Mouse (Mus musculus): Measurements from ENCODE around the gene Rap1gap2.

Gene Rap1gap2

DNA sequence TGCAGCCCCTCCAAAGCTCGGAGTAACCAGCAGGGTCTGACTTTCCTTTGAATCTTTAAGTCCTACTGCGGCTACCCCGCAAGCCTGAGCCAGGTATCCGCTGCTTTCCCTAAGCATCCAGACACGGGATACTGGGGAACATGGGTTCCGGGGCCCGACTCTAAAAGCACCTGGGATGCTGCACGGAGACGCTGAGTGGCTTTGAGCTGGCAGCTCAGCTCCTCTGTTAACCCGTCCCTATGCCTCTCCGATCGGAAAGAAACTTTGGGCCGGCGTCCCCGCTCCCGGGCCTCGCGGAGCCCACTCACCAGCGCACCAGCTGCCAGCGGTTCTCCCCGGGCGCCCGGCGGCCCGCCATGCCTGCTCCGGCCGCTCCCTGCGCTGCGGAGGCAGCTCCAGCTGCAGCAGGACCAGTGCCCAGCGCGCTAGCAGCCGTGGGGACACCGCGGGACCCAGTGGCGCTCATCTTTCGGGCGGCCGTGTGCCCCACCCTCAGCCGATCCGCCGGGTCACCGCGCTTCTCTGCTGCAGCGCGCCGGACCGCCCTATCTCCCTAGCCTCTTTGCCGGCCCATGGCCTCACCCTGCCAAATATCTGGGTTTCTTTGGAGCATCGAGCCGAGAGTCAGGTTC, at the start of gene Rap1gap2:
Gene Rap1gap2 (minus strand): TSS at position 371 of the 632 bp plus-strand sequence.
- peak; percentile 21 for DNase-seq (ENCODE audit: low spot score)

- no peak for DNase-seq (ENCODE audit: low spot score)
These were observed 49.6 kb upstream of the Rap1gap2 start for GRCm38 (mm10) chr11:74660336-74660735.

GRCm38 (mm10) chr11:74655941-74656340, 45.2 kb upstream of the Rap1gap2 start:
- DNase-seq (ENCODE audit: low spot score) = no peak

DNA sequence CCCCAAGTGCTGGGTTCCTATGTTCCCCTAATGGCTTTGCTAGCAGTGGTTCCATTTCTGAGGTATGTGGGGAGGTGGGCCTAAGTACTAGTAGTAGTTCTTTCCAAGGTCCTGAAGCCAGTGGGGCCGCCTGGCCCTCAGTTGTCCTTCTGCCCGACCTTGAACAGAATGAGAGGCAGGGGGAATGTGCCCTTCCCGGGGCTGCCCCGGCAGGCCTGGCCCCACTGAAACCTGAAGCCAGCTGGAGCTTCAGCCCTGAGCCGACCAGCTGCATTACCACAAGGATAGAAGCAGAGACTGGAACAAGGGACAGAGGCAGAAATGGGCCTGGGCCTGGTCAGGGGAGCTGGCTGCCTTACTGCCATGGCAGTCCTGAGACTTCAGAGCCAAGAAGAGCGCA, 42.7 kb upstream of the Rap1gap2 start:
- peak; percentile 68 for DNase-seq (ENCODE audit: low spot score)

DNA sequence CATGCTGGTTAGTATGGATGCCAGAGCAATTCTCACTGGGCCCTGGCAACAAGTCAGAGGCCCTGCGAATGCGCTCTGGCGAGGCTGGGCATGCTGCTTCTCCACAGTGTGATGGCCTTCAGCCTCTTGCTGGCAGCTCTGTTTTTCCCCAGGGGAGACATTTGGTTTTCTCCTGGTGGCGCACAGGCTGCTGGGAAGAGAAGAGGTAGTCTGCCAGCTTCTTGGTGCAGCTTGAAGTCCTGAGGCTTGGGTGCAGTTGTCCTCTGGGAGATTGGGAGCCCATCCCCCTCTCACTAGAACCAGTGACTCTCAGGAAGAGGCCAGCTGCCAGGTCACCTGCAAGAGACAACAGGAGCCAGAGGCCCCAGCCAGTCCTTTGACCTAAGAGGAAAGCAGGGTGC, 42.1 kb upstream of the Rap1gap2 start:
- peak; percentile 68 for DNase-seq (ENCODE audit: low spot score)

DNA sequence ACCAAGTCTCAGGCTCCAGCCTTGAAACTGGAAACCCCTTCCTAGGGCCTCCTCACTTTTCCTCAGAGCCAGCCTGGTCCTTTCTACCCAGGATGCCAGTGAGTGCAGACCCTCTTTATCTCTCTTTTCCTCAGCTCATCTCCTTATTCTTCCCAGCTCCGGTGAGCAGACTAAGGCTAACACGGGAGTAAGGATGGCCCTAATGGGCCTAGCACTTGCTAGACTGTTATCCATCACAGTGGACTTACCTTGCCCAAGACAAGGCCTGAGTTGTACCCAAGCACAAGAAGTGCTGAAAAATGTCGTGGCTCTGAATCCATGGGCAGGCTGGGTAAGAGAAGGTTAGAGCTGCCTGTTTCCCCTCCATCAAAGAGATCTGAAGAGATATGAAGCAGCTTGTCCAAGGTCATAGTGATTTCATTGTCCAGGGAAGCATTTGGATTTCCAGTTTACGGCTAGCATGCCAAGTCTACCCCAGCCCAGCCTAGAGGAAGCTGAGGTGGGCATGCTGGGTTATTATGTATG, 39.9 kb upstream of the Rap1gap2 start:
- no peak for DNase-seq (ENCODE audit: low spot score)

DNA sequence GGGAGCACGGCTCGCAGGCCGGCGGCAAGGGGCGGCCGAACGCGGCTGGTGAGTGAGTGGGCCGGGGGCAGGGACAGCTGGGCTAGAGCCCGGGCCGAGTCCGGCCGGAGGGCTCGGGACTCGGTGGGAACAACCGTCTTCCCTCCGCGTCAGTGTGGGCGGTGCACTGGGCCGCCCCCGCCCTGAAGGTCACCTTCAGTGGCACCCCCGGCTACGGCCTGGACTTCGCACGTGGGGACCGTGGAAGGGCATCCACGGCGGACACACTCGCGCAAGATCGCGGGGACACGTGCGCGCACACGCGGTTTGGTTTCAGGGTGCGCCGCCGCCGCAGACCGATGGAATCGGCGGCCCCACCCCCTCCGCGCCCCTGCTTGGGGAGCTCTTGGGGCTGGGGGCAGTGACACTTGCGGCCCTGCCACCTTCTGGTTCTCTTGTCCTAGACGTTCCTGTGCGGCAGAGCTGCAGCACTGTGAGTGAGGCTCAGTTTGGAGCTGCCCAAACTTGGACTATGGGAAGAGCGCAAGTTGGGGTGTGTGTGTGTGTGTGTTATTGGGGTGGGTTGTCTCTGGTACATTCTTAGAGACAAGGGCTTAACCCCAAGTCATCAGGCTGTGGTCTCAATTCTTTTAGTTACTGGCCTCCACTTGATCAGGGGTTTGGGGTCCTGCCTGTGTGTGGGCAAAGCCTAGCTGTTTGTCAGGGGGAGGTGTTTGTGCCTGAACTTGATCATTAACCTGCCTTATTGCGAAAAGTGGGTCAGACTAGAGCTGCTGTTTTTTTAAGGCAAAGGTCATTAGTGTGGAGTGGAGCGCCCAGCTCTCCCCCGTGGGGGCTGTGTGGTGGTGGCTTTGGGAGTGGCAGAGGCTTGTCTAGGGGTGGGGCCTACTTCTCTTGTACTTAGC, 39.2 kb upstream of the Rap1gap2 start:
- DNase-seq (ENCODE audit: low spot score) = peak; percentile 34

- DNase-seq (ENCODE audit: low spot score) = peak; percentile 99
These were observed 38.5 kb upstream of the Rap1gap2 start, which contains the start of gene Cluh for GRCm38 (mm10) chr11:74649095-74649646. Cluh (plus strand) TSS chr11:74649495.

GRCm38 (mm10) chr11:74648676-74649075, 38.0 kb upstream of the Rap1gap2 start:
- DNase-seq (ENCODE audit: low spot score) = no peak

DNA sequence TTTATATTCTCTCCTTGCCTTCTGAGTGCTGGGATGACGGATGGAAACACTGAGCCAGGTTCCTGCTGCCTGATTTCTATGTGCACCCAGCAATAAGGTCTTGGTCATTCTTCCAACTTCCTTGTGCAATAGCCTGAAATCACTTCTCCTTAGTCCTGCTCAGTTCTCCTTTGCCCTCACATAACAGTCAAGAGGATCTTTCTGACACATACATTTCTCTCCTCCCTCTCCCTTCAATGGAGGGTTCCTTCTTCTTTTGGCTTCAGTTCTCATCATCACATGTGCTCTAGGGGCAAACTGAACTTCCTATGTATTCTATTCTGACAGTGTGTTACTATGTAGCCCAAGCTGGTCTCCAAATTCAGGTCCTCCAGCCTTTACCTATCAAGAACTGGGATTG, 37.3 kb upstream of the Rap1gap2 start:
- DNase-seq (ENCODE audit: low spot score) = no peak

DNA sequence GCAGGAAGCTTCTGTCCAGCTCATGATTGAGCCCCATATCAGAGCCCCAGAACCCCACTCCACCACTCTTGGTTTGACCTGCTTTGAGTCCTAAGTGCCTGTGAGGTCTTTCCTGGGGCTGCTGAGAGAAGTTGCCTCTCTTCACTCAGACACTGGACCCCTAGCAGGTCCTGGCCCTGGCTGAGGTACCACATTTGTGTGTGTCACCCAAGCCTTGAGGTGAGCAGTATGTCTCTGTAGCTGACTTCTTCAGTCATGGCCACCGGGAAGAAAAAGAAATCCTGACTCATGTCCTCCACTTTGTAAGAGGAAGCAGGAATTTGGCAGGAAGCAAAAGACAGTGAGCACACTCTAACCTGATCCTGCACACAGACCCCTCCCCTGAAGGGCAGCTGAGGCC, 28.9 kb upstream of the Rap1gap2 start:
- DNase-seq (ENCODE audit: low spot score) = no peak

DNA sequence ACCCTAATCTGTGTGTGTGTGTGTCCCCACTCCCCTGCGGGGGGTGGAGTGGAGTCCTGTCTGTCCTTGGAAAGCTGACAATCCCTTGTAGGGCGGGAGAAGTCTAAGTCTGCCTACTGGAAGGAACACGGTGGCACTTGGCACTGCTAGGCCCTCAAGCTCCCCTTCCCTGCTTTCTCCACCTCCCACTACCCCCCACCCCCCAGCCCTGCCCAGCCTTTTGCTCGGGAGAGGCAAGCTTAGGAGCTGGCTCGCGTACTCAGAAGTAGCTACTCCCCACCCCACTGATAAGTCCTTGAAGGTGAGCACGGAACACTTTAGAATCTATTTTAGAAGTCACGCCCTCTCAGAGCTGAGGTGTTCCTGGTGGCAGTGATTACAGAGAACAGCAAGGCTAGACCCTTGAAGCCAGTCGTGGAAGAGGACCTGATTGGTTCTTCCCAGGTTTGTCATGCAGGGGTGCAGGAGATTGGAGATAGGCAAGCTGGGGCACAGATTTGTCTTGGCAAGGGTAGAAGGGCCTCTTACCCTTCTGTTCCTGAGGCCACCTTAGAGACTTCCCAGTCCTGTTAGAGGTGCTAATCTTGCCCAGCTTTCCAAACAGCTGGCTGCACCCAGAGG, 28.2 kb upstream of the Rap1gap2 start:
- DNase-seq (ENCODE audit: low spot score) = no peak

DNA sequence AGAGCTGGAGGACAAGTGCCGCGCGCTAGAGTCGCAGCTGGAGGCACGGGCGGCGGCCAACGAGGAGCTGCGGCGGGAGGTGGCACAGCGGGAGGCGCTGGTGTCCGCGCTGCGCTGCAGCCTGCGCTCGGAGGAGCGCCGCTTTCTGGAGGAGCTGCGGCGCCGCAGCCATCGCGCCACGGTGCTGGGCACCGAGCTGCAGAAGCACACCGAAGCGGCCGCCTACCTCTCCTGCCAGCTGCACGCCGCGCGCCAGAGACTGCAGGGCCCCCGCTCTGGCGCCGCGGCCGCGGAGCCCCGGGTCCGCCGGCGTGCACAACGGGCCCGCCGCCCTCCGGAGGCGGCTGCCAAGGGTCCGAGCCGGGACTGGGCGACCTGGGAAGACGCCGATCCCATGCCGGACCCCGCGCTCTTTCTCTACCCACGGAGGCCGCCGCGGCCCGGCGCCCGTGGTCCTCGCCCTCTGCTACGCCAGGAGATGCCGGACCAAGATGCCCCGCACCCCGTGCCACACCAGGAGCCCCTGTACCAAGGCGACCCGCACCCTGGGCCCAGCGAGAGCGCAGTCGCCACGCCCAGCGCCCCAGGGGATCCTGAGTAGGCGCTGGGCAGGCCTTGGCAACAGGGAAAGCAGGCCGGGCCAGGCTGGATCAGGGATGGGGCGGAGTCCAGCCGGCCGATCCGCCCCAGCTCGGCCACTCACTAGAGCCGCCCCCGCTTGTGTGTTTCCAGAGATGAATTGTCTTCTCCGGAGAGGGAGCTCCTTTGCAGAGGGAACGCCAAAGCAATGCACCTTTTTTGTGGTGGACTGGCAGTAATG, 27.5 kb upstream of the Rap1gap2 start:
- DNase-seq (ENCODE audit: low spot score) = peak; percentile 85

DNA sequence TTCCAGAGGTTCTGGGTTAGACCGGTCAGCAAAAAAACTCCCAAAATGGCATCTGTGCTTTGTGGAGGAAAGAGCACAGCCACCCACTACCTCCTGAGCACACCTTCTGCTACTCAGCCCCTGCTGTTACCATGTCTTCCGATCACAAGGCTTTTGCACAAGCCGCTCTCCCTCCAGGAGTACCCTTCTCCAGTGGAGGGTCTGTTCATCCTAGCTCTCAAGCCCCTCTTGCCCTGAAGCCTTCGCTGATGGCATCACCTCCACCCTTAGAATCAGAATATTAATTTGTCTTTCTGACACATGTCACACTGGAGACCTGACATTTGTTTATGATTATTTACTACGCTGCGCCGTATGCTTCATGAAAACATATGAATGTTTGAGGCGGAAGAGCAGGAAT, 26.8 kb upstream of the Rap1gap2 start:
- no peak for DNase-seq (ENCODE audit: low spot score)

DNA sequence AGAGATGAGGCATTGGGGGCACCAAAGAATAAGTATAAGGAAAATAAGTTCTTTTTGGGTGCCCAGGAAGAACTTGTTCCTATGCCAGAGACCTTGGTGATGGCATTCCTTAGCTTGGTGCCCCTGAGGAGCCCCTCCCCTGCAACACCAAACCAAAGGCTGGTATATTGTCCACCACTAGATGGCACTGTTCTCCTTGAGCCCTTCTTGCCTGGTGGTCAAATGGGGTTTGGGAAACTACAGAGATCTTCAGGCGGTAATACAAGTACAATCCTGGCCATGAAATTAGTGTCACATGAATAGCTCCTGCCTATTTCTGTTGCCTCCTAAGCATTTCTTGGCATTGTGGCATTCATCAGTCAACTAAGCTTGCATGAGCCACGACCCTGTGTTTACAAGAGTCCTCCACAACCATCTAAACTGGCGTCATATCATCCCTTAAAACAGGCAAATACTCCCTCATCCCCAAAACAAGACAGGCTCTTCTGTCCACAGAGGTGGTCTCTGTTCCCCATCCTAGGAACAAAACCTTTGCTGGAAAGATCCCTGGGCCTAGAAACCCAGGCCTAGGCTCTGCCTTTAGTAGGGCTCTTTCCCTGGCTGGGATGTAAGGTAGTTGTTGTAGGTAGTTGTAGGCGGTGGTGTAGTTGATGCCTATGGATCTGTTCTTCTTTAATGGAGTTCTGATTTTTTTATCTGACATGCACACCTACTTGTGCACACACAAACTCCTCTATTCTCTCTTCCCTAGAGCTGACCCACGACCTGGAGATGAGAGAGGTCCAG, 24.0 kb upstream of the Rap1gap2 start:
- no peak for DNase-seq (ENCODE audit: low spot score)

GRCm38 (mm10) chr11:74631880-74632789, 21.4 kb upstream of the Rap1gap2 start:
- no peak for DNase-seq (ENCODE audit: low spot score)

DNA sequence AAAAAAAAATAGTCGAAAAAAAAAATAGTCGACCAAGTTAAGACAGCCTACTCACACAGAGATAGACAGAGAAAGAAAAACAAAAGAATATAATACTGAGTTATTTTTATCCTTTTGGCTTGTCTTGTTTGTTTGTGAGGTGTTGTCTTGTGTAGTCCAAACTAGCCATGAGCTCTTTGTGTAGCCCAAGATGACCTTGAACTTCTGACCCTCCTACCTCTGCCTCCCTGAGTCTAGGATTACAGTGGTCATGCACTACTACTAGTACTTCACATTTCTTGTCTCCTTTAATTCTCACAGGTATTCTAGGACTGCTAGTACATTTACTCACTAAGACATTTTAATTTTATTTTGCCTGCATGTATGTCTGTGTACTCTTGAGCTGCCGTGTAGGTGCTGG, 16.8 kb upstream of the Rap1gap2 start:
- no peak for DNase-seq (ENCODE audit: low spot score)

DNA sequence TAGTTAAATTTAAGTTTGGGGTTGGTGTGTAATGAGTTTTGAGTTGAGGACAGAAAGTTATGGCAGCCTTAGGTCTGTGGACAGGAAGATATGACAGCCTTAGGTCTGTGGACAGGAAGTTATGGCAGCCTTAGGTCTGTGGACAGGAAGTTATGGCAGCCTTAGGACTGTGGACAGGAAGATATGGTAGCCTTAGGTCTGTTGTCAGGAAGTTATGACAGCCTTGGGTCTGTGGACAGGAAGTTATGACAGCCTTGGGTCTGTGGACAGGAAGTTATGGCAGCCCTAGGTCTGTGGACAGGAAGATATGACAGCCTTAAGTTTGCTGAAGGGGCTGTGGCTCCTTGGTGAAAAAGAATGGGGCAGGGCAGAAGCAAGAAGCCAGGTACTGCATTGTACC, 14.6 kb upstream of the Rap1gap2 start:
- no peak for DNase-seq (ENCODE audit: low spot score)

DNA sequence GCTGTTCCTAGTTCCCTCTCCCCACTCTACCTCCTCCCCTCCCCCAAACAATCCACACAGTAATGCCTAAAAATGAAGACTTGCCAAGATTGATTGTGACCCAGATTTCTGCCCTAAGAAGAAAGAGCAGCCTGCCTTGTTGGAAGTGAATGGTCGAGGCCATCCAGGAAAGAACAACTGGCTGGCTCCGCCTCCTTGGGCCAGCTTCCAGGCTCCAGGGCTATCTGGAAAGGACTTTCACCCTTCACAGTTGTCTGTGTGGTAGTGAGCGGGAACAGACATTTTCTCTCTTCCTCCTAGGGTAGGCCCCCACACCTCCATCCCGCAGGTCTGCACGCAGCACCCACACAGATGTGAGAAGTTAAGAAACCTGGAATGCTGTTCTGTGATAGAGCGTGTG, 13.0 kb upstream of the Rap1gap2 start:
- DNase-seq (ENCODE audit: low spot score) = peak; percentile 25
